Mouse (Mus musculus) hindbrain, embryonic 11.5 days (tissue): Measurements from ENCODE around the gene Khk. TPM values are rescaled to one million over a fixed set of nuclear protein-coding genes. Genes with fewer than 3 reads are reported as not detected.

Source experiments
- ATAC-seq: fragments of 200-750 bp; cut with Nextera tagmentation; 2 replicates; pipeline ENCODE4 v1.8.0; 2017; ENCODE audit warnings: mild to moderate bottlenecking, moderate TSS enrichment, moderate library complexity; ENCODE audit not compliant: low FRiP score
- DNase-seq: peaks from one replicate; pipeline ENCODE4 v3.0.0-alpha.2; 2015; ENCODE audit warnings: low spot score
- H3K27ac ChIP-seq: fragments of 300-500 bp; sonication (generic); 2 replicates; pipeline ENCODE4 v1.5.1; 2014; ENCODE audit warnings: mild to moderate bottlenecking, low read depth, low read length
- H3K27me3 ChIP-seq: fragments of 300-500 bp; sonication (generic); 2 replicates; pipeline ENCODE4 v1.6.1; 2014; ENCODE audit warnings: mild to moderate bottlenecking, low read length, moderate library complexity, mixed read lengths; ENCODE audit not compliant: control insufficient read depth, insufficient read depth
- H3K36me3 ChIP-seq: fragments of 300-500 bp; sonication (generic); 2 replicates; pipeline ENCODE4 v1.6.1; 2014; ENCODE audit warnings: mild to moderate bottlenecking, low read length, moderate library complexity, mixed read lengths; ENCODE audit not compliant: control insufficient read depth, insufficient read depth
- H3K4me1 ChIP-seq: fragments of 300-500 bp; sonication (generic); replicated peaks from 2 replicates; pipeline ENCODE4 v1.6.1; 2014; ENCODE audit warnings: low read length, mixed read lengths; ENCODE audit not compliant: control insufficient read depth, insufficient read depth
- H3K4me2 ChIP-seq: fragments of 300-500 bp; sonication (generic); replicated peaks from 2 replicates; pipeline ENCODE4 v1.6.1; 2014; ENCODE audit warnings: mild to moderate bottlenecking, low read depth, low read length
- H3K4me3 ChIP-seq: fragments of 300-500 bp; sonication (generic); 2 replicates; pipeline ENCODE4 v1.5.1; 2014; ENCODE audit warnings: low read depth, low read length
- H3K9ac ChIP-seq: fragments of 300-500 bp; sonication (generic); 2 replicates; pipeline ENCODE4 v1.6.1; 2014; ENCODE audit warnings: low read depth, low read length
- H3K9me3 ChIP-seq: fragments of 300-500 bp; sonication (generic); 2 replicates; pipeline ENCODE4 v1.6.1; 2016; ENCODE audit warnings: low read length; ENCODE audit not compliant: control insufficient read depth
- WGBS: fragments of 180-500 bp; shearing (Covaris S2); extraction: QIAGEN DNeasy Blood & Tissue Kit; methylation state at CpG from one replicate; pipeline ENCODE4 v1.1.7; 2014; 5-methylcytosine and 5-hydroxymethylcytosine counted together
- polyA plus RNA-seq: library from polyadenylated mRNA; unstranded; fragments of >200 nt; fragmentation: Nextera tagmentation; extraction: Ambion mirVana; gene quantifications from 2 replicates; pipeline ENCODE4 v1.2.1, GENCODE M21; 2014

Gene Khk
- polyA plus RNA-seq, 1 experiment from 2014 or later = 7.8 TPM

GRCm38 (mm10) chr5:30950922-30951321 lies 29.7 kb downstream of the Khk start:
- DNase-seq (no peak), ATAC-seq (no peak)
- H3K4me3 ChIP-seq = no peak overlapping the region
- H3K27ac ChIP-seq = no peak overlapping the region
- H3K9me3 ChIP-seq = no peaks in the 10 kb centered on the region
- no peak overlapping the region for H3K4me2 ChIP-seq
- H3K9ac ChIP-seq = no peak overlapping the region
- peaks cover 9% of the 10 kb centered on the region for H3K36me3 ChIP-seq
- WGBS = 83% methylated on average over 2 of the region's 2 CpGs
- no peaks in the 10 kb centered on the region; the same call in 1 of the 2 replicates for H3K4me1 ChIP-seq
- H3K27me3 ChIP-seq = 0 out of 2 replicates have a peak, but pooled peaks cover 3% of the 10 kb centered on the region

- no peak overlapping the region for H3K27ac ChIP-seq
- 86% methylated on average over 6 of the region's 6 CpGs for WGBS
- no peak for DNase-seq
- no peaks in the 10 kb centered on the region for H3K27me3 ChIP-seq
- ATAC-seq = no peak
- H3K4me2 ChIP-seq = no peak overlapping the region
- no peak overlapping the region for H3K9ac ChIP-seq
- no peak overlapping the region for H3K4me3 ChIP-seq
- H3K4me1 ChIP-seq = no peaks in the 10 kb centered on the region; the same call in 1 of the 2 replicates
- no peaks in the 10 kb centered on the region for H3K9me3 ChIP-seq
- H3K36me3 ChIP-seq = peaks cover 11% of the 10 kb centered on the region
Measured at GRCm38 (mm10) chr5:30951706-30952105, 30.5 kb downstream of the Khk start.

- peaks cover 11% of the 10 kb centered on the region for H3K36me3 ChIP-seq
- H3K9ac ChIP-seq = no peak overlapping the region
- WGBS = 81% methylated on average over 5 of the region's 5 CpGs
- DNase-seq = no peak
- H3K27ac ChIP-seq = no peak overlapping the region
- no peak for ATAC-seq
- H3K9me3 ChIP-seq = no peaks in the 10 kb centered on the region
- H3K4me3 ChIP-seq = no peak overlapping the region
- no peaks in the 10 kb centered on the region for H3K27me3 ChIP-seq
- H3K4me2 ChIP-seq = no peak overlapping the region
- H3K4me1 ChIP-seq = no peaks in the 10 kb centered on the region; the same call in 1 of the 2 replicates
Measured at GRCm38 (mm10) chr5:30952551-30952950, 31.3 kb downstream of the Khk start.

GRCm38 (mm10) chr5:30954065-30954464 lies 32.8 kb downstream of the Khk start:
- H3K9me3 ChIP-seq = no peaks in the 10 kb centered on the region
- no peak overlapping the region for H3K4me2 ChIP-seq
- DNase-seq = no peak

GRCm38 (mm10) chr5:30954556-30954955 lies 33.3 kb downstream of the Khk start:
- no peak overlapping the region for H3K27ac ChIP-seq
- ATAC-seq = no peak
- no peak for DNase-seq

More at GRCm38 (mm10) chr5:30954065-30954464, 32.8 kb downstream of the Khk start:
- 95% methylated on average over 6 of the region's 6 CpGs for WGBS
- no peak overlapping the region for H3K9ac ChIP-seq
- no peaks in the 10 kb centered on the region for H3K27me3 ChIP-seq
- no peak overlapping the region for H3K27ac ChIP-seq
- peaks cover 13% of the 10 kb centered on the region for H3K36me3 ChIP-seq
- no peak overlapping the region for H3K4me3 ChIP-seq
- H3K4me1 ChIP-seq = peaks cover 2% of the 10 kb centered on the region; the same call in 1 of the 2 replicates
- ATAC-seq = no peak

GRCm38 (mm10) chr5:30955751-30956150 lies 34.5 kb downstream of the Khk start:
- Histone ChIP-seq H3K9ac (no peak overlapping the region), H3K4me3 (no peak overlapping the region), H3K4me1 (peaks cover 5% of the 10 kb centered on the region; the same call in 1 of the 2 replicates), H3K27me3 (no peaks in the 10 kb centered on the region), H3K27ac (no peak overlapping the region), H3K9me3 (no peaks in the 10 kb centered on the region), H3K36me3 (peaks cover 13% of the 10 kb centered on the region), H3K4me2 (no peak overlapping the region)
- ATAC-seq = no peak
- WGBS = 93% methylated on average over 6 of the region's 6 CpGs
- no peak for DNase-seq

More at GRCm38 (mm10) chr5:30954556-30954955, 33.3 kb downstream of the Khk start:
- Histone ChIP-seq H3K4me1 (peaks cover 5% of the 10 kb centered on the region; the same call in 1 of the 2 replicates), H3K9ac (no peak overlapping the region), H3K4me2 (no peak overlapping the region), H3K4me3 (no peak overlapping the region), H3K9me3 (no peaks in the 10 kb centered on the region), H3K36me3 (peaks cover 13% of the 10 kb centered on the region), H3K27me3 (no peaks in the 10 kb centered on the region)
- WGBS = 94% methylated on average over 9 of the region's 9 CpGs

- peaks cover 13% of the 10 kb centered on the region for H3K36me3 ChIP-seq
- H3K4me2 ChIP-seq = no peak overlapping the region
- H3K4me3 ChIP-seq = no peak overlapping the region
- ATAC-seq (no peak), DNase-seq (no peak)
- 97% methylated on average over 6 of the region's 6 CpGs for WGBS
- no peak overlapping the region for H3K9ac ChIP-seq
- no peaks in the 10 kb centered on the region for H3K27me3 ChIP-seq
- no peaks in the 10 kb centered on the region for H3K9me3 ChIP-seq
- H3K27ac ChIP-seq = no peak overlapping the region
- H3K4me1 ChIP-seq = peaks cover 5% of the 10 kb centered on the region; the same call in 1 of the 2 replicates
Measured at GRCm38 (mm10) chr5:30957891-30958290, 36.7 kb downstream of the Khk start.

GRCm38 (mm10) chr5:30959198-30959854 lies 38.1 kb downstream of the Khk start:
- Histone ChIP-seq H3K27me3 (no peaks in the 10 kb centered on the region), H3K9me3 (no peaks in the 10 kb centered on the region), H3K4me1 (peaks cover 5% of the 10 kb centered on the region; the same call in 1 of the 2 replicates), H3K9ac (peak overlapping the region; percentile 92), H3K36me3 (peaks cover 13% of the 10 kb centered on the region), H3K4me2 (peak overlapping the region; percentile 92), H3K27ac (peak overlapping the region; percentile 72), H3K4me3 (peak overlapping the region; percentile 83)
- WGBS = 39% methylated on average over 19 of the region's 19 CpGs
- no peak; the same call in 1 of the 2 replicates for ATAC-seq
- no peak for DNase-seq

- peak within 1 kb of the TSS; percentile 83 for H3K4me3 ChIP-seq
- H3K27me3 ChIP-seq = no peaks in the 10 kb centered on the region
- peak within 1 kb of the TSS; percentile 92 for H3K9ac ChIP-seq
- peak; percentile 95 for ATAC-seq
- under 1% methylated on average over 54 of the region's 56 CpGs for whole genome bisulfite sequencing
- peaks cover 5% of the 10 kb centered on the region; the same call in 1 of the 2 replicates for H3K4me1 ChIP-seq
- H3K4me2 ChIP-seq = peak within 1 kb of the TSS; percentile 92
- DNase-seq = peak; percentile 100
- no peaks in the 10 kb centered on the region for H3K9me3 ChIP-seq
- peaks cover 9% of the 10 kb centered on the region for H3K36me3 ChIP-seq
- H3K27ac ChIP-seq = peak within 1 kb of the TSS; percentile 72
Measured at GRCm38 (mm10) chr5:30959966-30960501, 38.8 kb downstream of the Khk start, which contains the start of gene Preb. Gene Preb (minus strand): TSS chr5:30960361.
